Mouse (Mus musculus): Measurements from ENCODE around the gene Gm12169.

- TF ChIP-seq CTCF (IDR thresholded peaks at IDR 0.05; ENCODE audit: low read depth) (no peak), EP300 (IDR thresholded peaks at IDR 0.05; ENCODE audit: low read depth) (no peak)
Observed at GRCm38 (mm10) chr11:46480517-46480916, 43.5 kb upstream of the Gm12169 start.
